Mouse (Mus musculus): ENCODE data around the gene Orc5. TPM values are rescaled to one million over a fixed set of nuclear protein-coding genes. Genes with fewer than 3 reads are reported as not detected.
"Not testable (repeated sequence)": the region's sequence is repeated elsewhere in the genome, so short reads cannot be mapped to it uniquely, and the experiment has no call there.

Gene Orc5
- polyA plus RNA-seq, 1 experiment from 2014 or later, result 49.4 TPM

DNA sequence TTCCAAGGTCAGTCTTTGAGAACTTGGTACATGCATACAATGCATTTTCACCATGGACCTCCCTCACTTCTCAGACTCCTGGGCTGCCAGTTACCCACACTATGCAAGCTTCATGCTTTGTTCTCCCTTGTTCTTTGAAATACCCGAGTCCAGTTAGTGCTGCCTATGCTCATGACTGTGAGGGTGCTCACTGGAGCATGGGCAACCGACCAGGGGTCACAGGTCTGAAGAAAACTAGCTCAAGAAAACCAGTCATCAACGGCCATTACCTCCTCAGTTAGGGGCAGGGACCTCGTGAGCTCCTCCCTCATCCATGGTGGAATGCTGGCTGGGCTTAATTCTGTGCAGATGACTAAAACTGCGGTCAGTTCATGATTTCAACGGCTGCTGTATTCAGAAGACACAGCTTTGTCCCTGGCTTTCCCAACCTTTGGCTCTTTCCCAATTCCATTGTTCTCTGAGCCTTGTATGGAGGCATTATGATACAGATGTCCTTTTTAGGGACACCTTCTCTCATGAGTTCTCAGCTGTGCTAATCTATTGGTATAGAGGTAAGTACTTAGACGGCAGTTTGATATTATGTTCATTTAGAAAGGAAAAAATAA, 11.1 kb downstream of the Orc5 start:
- Histone ChIP-seq H3K9ac (no peak overlapping the region), H3K27me3 (no peaks in the 10 kb centered on the region), H3K27ac (replicated peaks) (0 out of 2 replicates have a peak overlapping the region, but pooled peaks have one; percentile 2), H3K4me1 (replicated peaks) (peaks cover 36% of the 10 kb centered on the region), H3K9me3 (replicated peaks) (no peaks in the 10 kb centered on the region), H3K4me3 (replicated peaks) (no peak overlapping the region), H3K36me3 (replicated peaks) (peaks cover 79% of the 10 kb centered on the region), H3K4me2 (no peak overlapping the region)
- ATAC-seq (ENCODE audit: insufficient read depth), result no peak
- 85% methylated on average over 7 of the region's 7 CpGs for WGBS (ENCODE audit: insufficient replicate concordance)

GRCm38 (mm10) chr5:22536695-22537094, 13.5 kb downstream of the Orc5 start:
- Histone ChIP-seq H3K36me3 (replicated peaks) (peaks cover 68% of the 10 kb centered on the region), H3K9me3 (replicated peaks) (no peaks in the 10 kb centered on the region), H3K27ac (replicated peaks) (no peak overlapping the region), H3K9ac (no peak overlapping the region), H3K27me3 (no peaks in the 10 kb centered on the region), H3K4me1 (replicated peaks) (peaks cover 20% of the 10 kb centered on the region), H3K4me3 (replicated peaks) (no peak overlapping the region), H3K4me2 (no peak overlapping the region)
- no peak for ATAC-seq (ENCODE audit: insufficient read depth)
- 77% methylated on average over 1 of the region's 1 CpGs for WGBS (ENCODE audit: insufficient replicate concordance)

- Histone ChIP-seq H3K4me3 (replicated peaks) (no peak overlapping the region), H3K9ac (no peak overlapping the region), H3K4me2 (no peak overlapping the region), H3K36me3 (replicated peaks) (peaks cover 68% of the 10 kb centered on the region), H3K9me3 (replicated peaks) (no peaks in the 10 kb centered on the region), H3K4me1 (replicated peaks) (no peaks in the 10 kb centered on the region), H3K27me3 (no peaks in the 10 kb centered on the region), H3K27ac (replicated peaks) (no peak overlapping the region)
- WGBS (ENCODE audit: insufficient replicate concordance), result 83% methylated on average over 5 of the region's 5 CpGs
- no peak for ATAC-seq (ENCODE audit: insufficient read depth)
Observed at GRCm38 (mm10) chr5:22532571-22532970, 17.7 kb downstream of the Orc5 start.

DNA sequence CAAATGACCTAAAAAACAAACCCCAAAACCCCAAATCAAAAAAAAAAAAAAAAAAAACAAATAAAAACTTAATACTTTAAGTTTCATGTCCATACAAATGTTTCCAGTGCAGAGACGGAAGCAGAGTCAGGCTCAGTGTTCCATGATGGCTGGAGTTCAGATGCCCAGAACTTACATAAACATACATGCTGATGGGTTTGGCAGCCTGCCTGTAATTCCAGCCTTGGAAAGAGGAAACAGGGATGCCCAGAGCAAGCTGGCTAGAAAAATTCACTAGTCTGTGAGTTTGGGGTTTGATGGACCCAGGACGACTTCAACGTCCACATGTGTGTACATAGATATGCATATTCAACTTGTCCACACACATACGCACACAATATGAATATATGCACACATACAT, 27.6 kb downstream of the Orc5 start:
- 88% methylated on average over 4 of the region's 4 CpGs for WGBS (ENCODE audit: insufficient replicate concordance)
- ATAC-seq (ENCODE audit: insufficient read depth), result no peak
- Histone ChIP-seq H3K36me3 (replicated peaks) (peaks cover 80% of the 10 kb centered on the region), H3K4me2 (no peak overlapping the region), H3K4me1 (replicated peaks) (no peaks in the 10 kb centered on the region), H3K4me3 (replicated peaks) (no peak overlapping the region), H3K9ac (no peak overlapping the region), H3K27ac (replicated peaks) (no peak overlapping the region), H3K27me3 (no peaks in the 10 kb centered on the region), H3K9me3 (replicated peaks) (no peaks in the 10 kb centered on the region)

GRCm38 (mm10) chr5:22519708-22520107, 30.5 kb downstream of the Orc5 start:
- WGBS (ENCODE audit: insufficient replicate concordance), result 76% methylated on average over 2 of the region's 2 CpGs
- H3K4me2 ChIP-seq, result no peak overlapping the region
- no peak for ATAC-seq (ENCODE audit: insufficient read depth)
- peaks cover 75% of the 10 kb centered on the region for H3K36me3 ChIP-seq (replicated peaks)
- no peaks in the 10 kb centered on the region for H3K27me3 ChIP-seq
- H3K9me3 ChIP-seq (replicated peaks), result no peaks in the 10 kb centered on the region
- no peak overlapping the region for H3K9ac ChIP-seq
- no peaks in the 10 kb centered on the region for H3K4me1 ChIP-seq (replicated peaks)
- H3K4me3 ChIP-seq (replicated peaks), result no peak overlapping the region
- no peak overlapping the region for H3K27ac ChIP-seq (replicated peaks)

GRCm38 (mm10) chr5:22515745-22516144, 34.5 kb downstream of the Orc5 start:
- H3K4me1 ChIP-seq (replicated peaks); H3K9me3 ChIP-seq (replicated peaks); H3K27me3 ChIP-seq; H3K27ac ChIP-seq (replicated peaks); H3K9ac ChIP-seq; H3K4me3 ChIP-seq (replicated peaks); H3K4me2 ChIP-seq; ATAC-seq (ENCODE audit: insufficient read depth): not testable (repeated sequence)
- WGBS (ENCODE audit: insufficient replicate concordance), result 78% methylated on average over 4 of the region's 4 CpGs
- H3K36me3 ChIP-seq (replicated peaks), result peaks cover 53% of the 10 kb centered on the region

GRCm38 (mm10) chr5:22514231-22514630, 36.0 kb downstream of the Orc5 start:
- H3K9me3 ChIP-seq (replicated peaks); H3K4me3 ChIP-seq (replicated peaks); H3K4me1 ChIP-seq (replicated peaks); H3K4me2 ChIP-seq; H3K27me3 ChIP-seq; H3K9ac ChIP-seq; H3K27ac ChIP-seq (replicated peaks): not testable (repeated sequence)
- peaks cover 42% of the 10 kb centered on the region for H3K36me3 ChIP-seq (replicated peaks)
- peak; percentile 58 for ATAC-seq (ENCODE audit: insufficient read depth)
- no CpG with 5 or more reads among the region's 7 CpGs for WGBS (ENCODE audit: insufficient replicate concordance)

DNA sequence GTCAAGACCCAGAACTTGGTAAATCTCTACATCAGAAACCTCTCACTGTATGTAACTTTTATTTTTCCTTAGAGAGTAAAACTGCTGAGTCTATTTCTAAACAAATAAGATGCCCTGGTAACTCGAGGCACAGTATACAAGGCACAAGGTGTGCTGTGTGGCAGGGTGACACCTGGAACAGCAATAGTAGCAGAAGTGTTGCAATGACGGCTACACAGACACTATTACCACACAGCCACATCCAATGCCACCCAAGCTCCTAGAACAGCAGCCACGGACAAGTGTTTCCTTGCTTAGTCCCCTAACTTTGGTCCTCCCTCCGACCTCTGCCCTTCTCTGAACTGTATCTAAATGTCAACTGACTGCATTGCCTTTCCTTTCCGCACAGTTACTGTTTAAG, 37.6 kb downstream of the Orc5 start:
- peaks cover 41% of the 10 kb centered on the region for H3K36me3 ChIP-seq (replicated peaks)
- peak; percentile 12; the same call in 1 of the 2 replicates for ATAC-seq (ENCODE audit: insufficient read depth)
- not testable (repeated sequence) for H3K9me3 ChIP-seq (replicated peaks); H3K4me3 ChIP-seq (replicated peaks); H3K9ac ChIP-seq; H3K4me1 ChIP-seq (replicated peaks); H3K4me2 ChIP-seq; H3K27ac ChIP-seq (replicated peaks); H3K27me3 ChIP-seq
- WGBS (ENCODE audit: insufficient replicate concordance), result no CpG with 5 or more reads among the region's 5 CpGs

- Histone ChIP-seq H3K27me3 (no peaks in the 10 kb centered on the region), H3K9ac (no peak overlapping the region), H3K4me3 (replicated peaks) (no peak overlapping the region), H3K4me1 (replicated peaks) (no peaks in the 10 kb centered on the region), H3K4me2 (no peak overlapping the region), H3K36me3 (replicated peaks) (peaks cover 42% of the 10 kb centered on the region), H3K9me3 (replicated peaks) (no peaks in the 10 kb centered on the region), H3K27ac (replicated peaks) (no peak overlapping the region)
- WGBS (ENCODE audit: insufficient replicate concordance), result 57% methylated on average over 8 of the region's 8 CpGs
- ATAC-seq (ENCODE audit: insufficient read depth), result no peak
Observed at GRCm38 (mm10) chr5:22511824-22512223, 38.4 kb downstream of the Orc5 start.

DNA sequence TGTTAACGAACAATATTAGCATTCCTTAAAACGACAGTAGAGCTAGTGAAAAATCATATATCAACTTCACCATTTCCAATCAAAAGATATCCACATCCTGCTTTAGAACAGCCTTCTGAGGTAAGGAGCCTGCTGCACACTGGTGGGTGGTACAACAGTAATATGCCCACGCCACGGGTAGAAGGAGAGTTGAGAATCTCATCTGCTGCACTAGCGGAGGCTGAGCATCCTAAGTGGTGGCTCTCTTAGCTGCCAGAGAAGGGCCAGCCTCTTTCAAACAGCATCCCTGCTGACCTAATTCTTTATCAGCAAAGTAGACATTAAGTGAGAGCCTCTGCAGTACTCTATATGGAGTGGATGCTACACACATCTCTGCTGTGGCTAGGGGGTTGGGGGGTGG, 41.7 kb downstream of the Orc5 start:
- Histone ChIP-seq H3K9ac (no peak overlapping the region), H3K27me3 (no peaks in the 10 kb centered on the region), H3K9me3 (replicated peaks) (no peaks in the 10 kb centered on the region), H3K36me3 (replicated peaks) (peaks cover 42% of the 10 kb centered on the region), H3K4me3 (replicated peaks) (no peak overlapping the region), H3K4me2 (no peak overlapping the region), H3K4me1 (replicated peaks) (no peaks in the 10 kb centered on the region), H3K27ac (replicated peaks) (no peak overlapping the region)
- ATAC-seq (ENCODE audit: insufficient read depth), result no peak
- 88% methylated on average over 5 of the region's 5 CpGs for WGBS (ENCODE audit: insufficient replicate concordance)

DNA sequence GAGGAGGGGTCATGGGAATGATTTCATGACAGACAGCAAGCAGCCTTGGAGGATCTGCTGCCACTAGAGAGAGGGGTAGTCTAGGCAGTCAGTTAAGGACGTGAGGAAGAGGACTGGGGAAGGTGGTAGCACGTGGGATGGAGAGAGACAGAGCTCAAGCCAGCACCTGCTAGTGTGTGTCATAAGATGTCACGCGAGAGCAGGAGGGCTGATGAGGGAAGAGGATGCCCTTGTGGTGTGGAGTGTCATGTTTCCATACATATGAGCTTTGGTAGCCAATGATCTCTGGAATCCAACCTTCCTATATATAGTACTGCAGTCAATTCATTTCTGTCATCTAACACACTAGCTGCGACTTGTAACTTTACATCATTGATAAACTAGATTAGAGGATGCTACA, 50.8 kb downstream of the Orc5 start:
- H3K27me3 ChIP-seq, result no peaks in the 10 kb centered on the region
- no peak overlapping the region for H3K27ac ChIP-seq (replicated peaks)
- H3K4me2 ChIP-seq, result no peak overlapping the region
- H3K4me1 ChIP-seq (replicated peaks), result no peaks in the 10 kb centered on the region
- H3K9ac ChIP-seq, result no peak overlapping the region
- no peaks in the 10 kb centered on the region for H3K9me3 ChIP-seq (replicated peaks)
- no peak overlapping the region for H3K4me3 ChIP-seq (replicated peaks)
- peaks cover 43% of the 10 kb centered on the region for H3K36me3 ChIP-seq (replicated peaks)
- WGBS (ENCODE audit: insufficient replicate concordance), result 87% methylated on average over 5 of the region's 5 CpGs
- no peak for ATAC-seq (ENCODE audit: insufficient read depth)

DNA sequence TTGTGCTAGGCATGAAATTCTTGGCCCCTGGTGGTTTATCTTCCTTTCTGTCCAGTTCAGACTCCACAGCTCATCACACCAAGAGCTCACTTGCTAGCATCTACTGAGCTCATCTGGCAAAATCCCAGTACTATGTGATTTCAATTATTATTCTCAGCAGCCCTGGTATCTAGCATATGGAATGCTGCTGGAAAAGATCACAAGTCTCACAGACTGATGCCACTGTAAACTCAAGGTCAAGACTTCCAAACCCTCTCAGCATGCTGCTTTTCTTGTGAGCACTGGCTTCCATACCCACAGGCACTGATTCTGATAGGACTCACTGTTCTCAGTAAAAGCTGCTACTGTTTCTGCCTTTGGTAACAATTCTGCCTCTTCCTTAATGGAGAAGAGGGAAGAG, 59.1 kb downstream of the Orc5 start:
- H3K9me3 ChIP-seq (replicated peaks), result no peaks in the 10 kb centered on the region
- no peak overlapping the region for H3K9ac ChIP-seq
- H3K4me3 ChIP-seq (replicated peaks), result no peak overlapping the region
- peaks cover 45% of the 10 kb centered on the region for H3K36me3 ChIP-seq (replicated peaks)
- 0 out of 2 replicates have a peak, but pooled peaks cover 10% of the 10 kb centered on the region for H3K4me1 ChIP-seq (replicated peaks)
- no peak overlapping the region for H3K4me2 ChIP-seq
- no peaks in the 10 kb centered on the region for H3K27me3 ChIP-seq
- H3K27ac ChIP-seq (replicated peaks), result no peak overlapping the region
- no peak for ATAC-seq (ENCODE audit: insufficient read depth)

Data from liver, embryonic 15.5 days (tissue).